ENCODE assay signal across 37 mouse cellular contexts in the genomic region with DNA sequence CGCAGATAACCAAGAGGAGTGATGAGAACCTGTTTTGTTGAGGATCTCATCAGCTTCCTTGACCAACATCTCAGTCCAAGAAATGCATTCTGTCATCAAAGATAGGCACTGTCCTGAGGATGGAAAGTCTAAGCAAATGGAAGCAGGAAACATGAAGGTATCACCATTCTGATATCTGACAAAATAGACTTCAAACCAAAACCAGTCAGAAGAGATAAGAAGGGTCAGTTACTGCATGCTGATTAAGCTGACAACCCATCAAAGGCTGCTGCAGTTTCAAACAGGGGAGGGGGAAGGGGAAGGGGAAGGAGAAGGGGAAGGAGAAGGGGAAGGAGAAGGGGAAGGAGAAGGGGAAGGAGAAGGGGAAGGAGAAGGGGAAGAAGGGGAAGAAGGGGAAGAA. TPM values are rescaled to one million over a fixed set of nuclear protein-coding genes. Genes with fewer than 3 reads are reported as not detected.
"Had no signal": no experiment of that assay in that cellular context is flagged by ENCODE, and none has a peak within 500 bp of the region (broad histone marks: within the 10 kb centered on the region; RNA-seq: fewer than 3 reads in every experiment).

No protein-coding gene starts in this region.

- H3K27me3 ChIP-seq: limb, embryonic 12.5 days; limb, embryonic 13.5 days; limb, embryonic 15.5 days; liver, embryonic 12.5 days; liver, embryonic 13.5 days; liver, embryonic 15.5 days; lung, embryonic 15.5 days; megakaryocyte, embryonic 14.5 days; midbrain, embryonic 12.5 days; midbrain, embryonic 13.5 days; midbrain, embryonic 15.5 days had no signal

- ATAC-seq: liver, embryonic 12.5 days; liver, postnatal 0 days; lung, postnatal 0 days; midbrain, embryonic 13.5 days; midbrain, embryonic 15.5 days; midbrain, embryonic 16.5 days had no signal

- H3K4me3 ChIP-seq: left cerebral cortex, adult 2 months; limb, embryonic 10.5 days; limb, embryonic 12.5 days; limb, embryonic 13.5 days; limb, embryonic 15.5 days; liver, embryonic 12.5 days; liver, embryonic 13.5 days; liver, embryonic 15.5 days; lung, embryonic 15.5 days; megakaryocyte, embryonic 14.5 days; midbrain, embryonic 10.5 days; midbrain, embryonic 12.5 days; midbrain, embryonic 13.5 days; midbrain, embryonic 15.5 days; myocyte had no signal

- H3K9me3 ChIP-seq: limb, embryonic 10.5 days; limb, embryonic 13.5 days; limb, embryonic 15.5 days; liver, embryonic 13.5 days; liver, embryonic 15.5 days; lung, embryonic 15.5 days; megakaryocyte, embryonic 14.5 days; midbrain, embryonic 13.5 days; midbrain, embryonic 15.5 days had no signal

- DNase-seq: left cerebral cortex, postnatal 4 days; liver; liver, embryonic 13.5 days; liver, postnatal 0 days; lung, adult 18-20 months; lung, adult 2 months; lung, embryonic 14.5 days; lung, postnatal 10 days; lung, postnatal 14 days; lung, postnatal 36 days; lung, postnatal 4 days; midbrain, embryonic 14.5 days had no signal

- H3K27ac ChIP-seq: left cerebral cortex, adult 2 months; limb, embryonic 10.5 days; limb, embryonic 12.5 days; limb, embryonic 13.5 days; limb, embryonic 15.5 days; liver, embryonic 12.5 days; liver, embryonic 13.5 days; liver, embryonic 14.5 days; liver, embryonic 15.5 days; lung, embryonic 15.5 days; macrophage; midbrain, embryonic 10.5 days; midbrain, embryonic 12.5 days; midbrain, embryonic 13.5 days; midbrain, embryonic 15.5 days had no signal

- H3K36me3 ChIP-seq: limb, embryonic 10.5 days; limb, embryonic 12.5 days; limb, embryonic 13.5 days; limb, embryonic 15.5 days; liver, embryonic 12.5 days; liver, embryonic 13.5 days; liver, embryonic 15.5 days; lung, embryonic 15.5 days; midbrain, embryonic 10.5 days; midbrain, embryonic 12.5 days; midbrain, embryonic 13.5 days; midbrain, embryonic 15.5 days had no signal

- H3K4me2 ChIP-seq: limb, embryonic 12.5 days; limb, embryonic 13.5 days; limb, embryonic 15.5 days; liver, embryonic 11.5 days; liver, embryonic 12.5 days; liver, embryonic 13.5 days; liver, embryonic 15.5 days; lung, embryonic 14.5 days; lung, embryonic 15.5 days; midbrain, embryonic 11.5 days; midbrain, embryonic 12.5 days; midbrain, embryonic 13.5 days; midbrain, embryonic 15.5 days had no signal

- H3K4me1 ChIP-seq: limb, embryonic 10.5 days; limb, embryonic 12.5 days; limb, embryonic 13.5 days; limb, embryonic 15.5 days; liver, embryonic 12.5 days; liver, embryonic 13.5 days; liver, embryonic 15.5 days; lung, embryonic 15.5 days; megakaryocyte, embryonic 14.5 days; midbrain, embryonic 15.5 days had no signal

- H3K9ac ChIP-seq: limb, embryonic 12.5 days; limb, embryonic 13.5 days; limb, embryonic 15.5 days; liver, embryonic 12.5 days; liver, embryonic 13.5 days; liver, embryonic 14.5 days; liver, embryonic 15.5 days; liver, postnatal 0 days; lung, embryonic 14.5 days; lung, embryonic 15.5 days; midbrain, embryonic 12.5 days; midbrain, embryonic 13.5 days; midbrain, embryonic 15.5 days had no signal

RNA-seq across cellular contexts. Expression of a gene that starts 34.0 kb away (rescaled TPM):
- total RNA-seq: liver, adult 2 months; megakaryocyte progenitor cell, adult 5-6 weeks; megakaryocyte, adult 5-6 weeks; megakaryocyte-erythroid progenitor cell, adult 5-6 weeks; monocyte, adult 5-6 weeks had no signal
- polyA plus RNA-seq: liver, adult 2 months; liver, postnatal 0 days; macrophage; myocyte had no signal
